Mouse (Mus musculus): ENCODE data around the gene Tex38.
A peak's percentile ranks its signal among the peaks of the same experiment; 100 is the strongest.

Gene Tex38

DNA sequence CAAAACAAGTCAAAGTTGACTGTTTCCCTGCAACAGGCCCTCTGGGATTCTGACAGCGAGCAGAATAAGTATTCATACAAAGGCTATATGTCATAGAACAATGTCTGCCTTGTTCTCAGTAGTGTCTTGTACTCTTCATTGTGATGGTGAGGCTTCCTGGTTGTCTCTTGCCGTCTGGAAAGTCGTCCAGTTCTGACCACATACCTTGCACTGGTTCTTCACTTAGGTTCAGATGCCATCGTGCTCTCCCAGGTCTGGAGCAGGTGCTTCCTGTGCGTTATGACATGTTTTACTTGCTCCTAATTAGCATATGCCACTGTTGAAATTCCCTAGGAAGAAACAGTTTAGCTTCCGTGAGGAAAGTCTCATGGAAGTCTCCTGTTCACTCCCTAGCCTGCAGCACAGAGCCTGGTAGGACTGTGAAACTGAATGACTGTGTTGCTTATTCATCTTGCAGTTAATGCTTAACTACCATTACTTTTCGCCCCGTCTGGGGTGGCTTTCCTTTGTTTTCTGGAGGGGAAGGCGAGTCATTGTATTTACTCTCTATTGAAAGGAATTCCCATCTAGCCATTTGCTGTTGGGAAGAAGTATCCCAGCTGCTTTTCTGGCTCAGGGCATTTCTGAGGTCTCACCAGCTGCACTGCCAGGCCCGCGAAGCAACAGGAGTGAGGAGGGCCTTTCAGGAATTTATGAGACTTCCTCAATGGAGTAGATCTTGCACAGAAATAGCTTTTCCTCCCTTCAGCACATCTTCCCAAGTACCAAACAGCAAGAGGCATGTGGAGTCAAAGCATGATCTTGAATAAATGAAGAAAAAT is 13.0 kb downstream of the Tex38 start:
- DNase-seq (ENCODE audit: low read depth) = no peak

DNA sequence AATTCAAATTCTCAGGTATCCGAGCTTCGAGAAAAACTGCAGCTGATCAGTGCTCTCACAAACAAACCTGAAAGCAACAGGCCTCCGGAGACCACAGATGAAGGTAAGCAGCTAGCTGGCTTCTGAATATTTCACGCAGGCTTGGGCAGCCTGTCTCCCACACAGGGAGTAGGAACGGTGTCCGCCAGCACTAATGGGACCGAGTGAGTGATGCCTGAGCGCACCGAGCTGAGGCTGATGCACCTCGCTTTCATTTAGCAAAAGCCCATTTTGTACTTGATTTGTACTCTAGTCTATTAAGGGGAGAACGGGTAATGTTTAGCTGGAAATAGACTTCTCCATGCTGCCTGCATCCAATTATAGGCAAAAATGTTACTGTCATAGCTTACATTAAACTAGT is 16.2 kb downstream of the Tex38 start:
- DNase-seq (ENCODE audit: low read depth) = no peak

- DNase-seq (ENCODE audit: low read depth) = no peak
Measured at GRCm38 (mm10) chr4:115761206-115761605, 19.6 kb downstream of the Tex38 start.

- DNase-seq (ENCODE audit: low read depth) = no peak
Measured at GRCm38 (mm10) chr4:115754851-115755250, 26.0 kb downstream of the Tex38 start.

DNA sequence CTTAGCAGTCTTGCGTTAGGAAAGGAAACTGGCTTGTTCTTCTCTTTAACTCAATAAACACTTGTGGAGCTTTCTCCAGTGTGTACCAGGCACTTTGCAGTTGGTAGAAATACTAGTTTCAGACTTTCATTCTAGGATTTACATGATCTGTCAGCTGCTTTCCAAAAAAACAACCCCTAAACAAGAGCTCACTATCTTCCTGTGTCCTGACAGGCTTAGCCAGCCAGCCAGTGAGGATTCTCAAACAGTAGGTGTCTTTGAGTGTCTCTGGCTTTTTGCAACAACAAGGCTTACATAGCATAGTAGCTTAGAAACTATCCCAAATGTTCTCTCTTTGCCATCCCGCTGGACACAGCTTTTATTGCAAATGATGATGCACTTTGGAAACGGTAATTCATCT is 26.7 kb downstream of the Tex38 start:
- DNase-seq (ENCODE audit: low read depth) = no peak

DNA sequence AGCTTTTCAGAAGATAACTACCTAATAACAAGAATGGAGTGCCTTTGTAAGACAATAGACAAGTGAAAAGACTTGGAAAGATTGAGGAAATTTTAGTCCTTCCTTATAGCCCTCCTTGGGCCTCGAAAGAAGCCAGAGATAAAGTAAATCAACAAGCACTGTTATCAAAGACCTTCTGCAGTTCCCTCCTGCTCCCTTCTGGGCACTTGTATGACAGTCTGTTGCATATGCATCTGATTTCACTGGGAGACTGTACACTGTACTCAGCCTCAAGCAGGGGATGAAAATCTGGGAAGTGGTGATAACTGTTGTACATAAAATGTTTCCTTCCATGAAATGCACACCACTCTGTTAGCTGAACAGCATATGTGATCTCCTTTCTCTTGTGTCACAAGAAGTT is 31.5 kb downstream of the Tex38 start:
- DNase-seq (ENCODE audit: low read depth) = no peak

- DNase-seq (ENCODE audit: low read depth) = no peak
Measured at GRCm38 (mm10) chr4:115748181-115748580, 32.6 kb downstream of the Tex38 start.

DNA sequence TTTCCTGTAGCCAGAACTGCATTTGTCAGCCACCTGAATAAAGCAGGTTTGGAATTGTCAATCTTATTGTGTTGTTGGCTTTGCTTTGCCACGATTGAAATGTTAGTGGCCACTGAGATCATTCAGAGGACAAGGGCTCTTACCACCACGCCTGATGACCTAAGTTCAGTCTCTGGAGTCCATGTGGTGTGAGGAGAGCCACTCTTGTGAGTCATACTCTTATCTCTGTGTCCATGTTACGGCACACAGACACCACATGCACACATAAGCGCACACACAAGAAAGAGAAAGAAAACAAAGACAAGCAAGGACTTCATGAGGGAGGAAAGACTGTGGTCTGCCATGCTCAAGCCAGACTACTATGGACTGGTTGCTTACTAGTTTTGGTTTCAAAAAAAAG is 37.7 kb downstream of the Tex38 start:
- no peak for DNase-seq (ENCODE audit: low read depth)

DNA sequence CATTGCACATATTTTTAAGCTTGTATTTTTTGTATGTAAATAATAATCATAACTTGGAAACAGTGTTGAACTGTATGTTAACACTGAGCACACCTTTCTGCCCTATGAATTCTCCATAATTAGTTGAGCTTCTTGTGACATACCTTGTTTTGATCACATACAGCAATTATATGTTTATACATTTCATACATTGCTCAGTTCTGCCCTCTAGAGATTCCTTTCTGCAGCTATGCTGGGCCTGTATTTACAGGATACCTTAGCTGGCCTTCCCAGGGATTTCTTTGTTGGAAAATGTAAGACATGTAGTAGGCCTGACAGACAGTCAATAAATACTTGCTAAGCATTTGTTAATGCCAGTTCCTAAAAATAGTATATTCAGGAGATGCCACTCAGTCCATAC is 38.2 kb downstream of the Tex38 start:
- DNase-seq (ENCODE audit: low read depth) = no peak

- DNase-seq (ENCODE audit: low read depth) = no peak
Measured at GRCm38 (mm10) chr4:115738481-115738985, 42.3 kb downstream of the Tex38 start.

- peak; percentile 95 for DNase-seq (ENCODE audit: low read depth)
Measured at GRCm38 (mm10) chr4:115737551-115738041, 43.2 kb downstream of the Tex38 start, which contains the start of gene Efcab14. TSS of gene Efcab14 (plus strand) at chr4:115737744.

DNA sequence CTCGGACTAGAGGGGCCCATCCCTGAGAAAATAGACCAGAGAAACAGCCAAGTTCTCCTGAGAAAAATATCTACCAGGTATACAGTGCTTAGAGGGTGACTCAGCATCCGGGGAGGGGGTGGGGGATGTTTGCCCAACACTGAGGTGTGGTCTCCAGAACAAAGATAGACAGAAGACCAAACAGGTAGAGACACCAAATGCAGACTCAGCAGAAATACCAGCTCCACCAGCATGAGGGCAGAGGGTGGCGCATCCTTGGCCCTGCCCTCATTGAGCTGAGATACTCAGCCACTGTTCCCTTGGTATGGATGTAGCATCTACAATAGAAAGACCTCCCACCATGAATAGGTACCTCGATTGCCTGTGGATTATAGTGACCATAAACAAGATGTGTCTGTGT is 46.0 kb downstream of the Tex38 start:
- DNase-seq (ENCODE audit: low read depth) = no peak

GRCm38 (mm10) chr4:115733746-115734145 is 47.1 kb downstream of the Tex38 start:
- no peak for DNase-seq (ENCODE audit: low read depth)

- no peak for DNase-seq (ENCODE audit: low read depth)
Measured at GRCm38 (mm10) chr4:115732223-115732818, 48.5 kb downstream of the Tex38 start.

DNA sequence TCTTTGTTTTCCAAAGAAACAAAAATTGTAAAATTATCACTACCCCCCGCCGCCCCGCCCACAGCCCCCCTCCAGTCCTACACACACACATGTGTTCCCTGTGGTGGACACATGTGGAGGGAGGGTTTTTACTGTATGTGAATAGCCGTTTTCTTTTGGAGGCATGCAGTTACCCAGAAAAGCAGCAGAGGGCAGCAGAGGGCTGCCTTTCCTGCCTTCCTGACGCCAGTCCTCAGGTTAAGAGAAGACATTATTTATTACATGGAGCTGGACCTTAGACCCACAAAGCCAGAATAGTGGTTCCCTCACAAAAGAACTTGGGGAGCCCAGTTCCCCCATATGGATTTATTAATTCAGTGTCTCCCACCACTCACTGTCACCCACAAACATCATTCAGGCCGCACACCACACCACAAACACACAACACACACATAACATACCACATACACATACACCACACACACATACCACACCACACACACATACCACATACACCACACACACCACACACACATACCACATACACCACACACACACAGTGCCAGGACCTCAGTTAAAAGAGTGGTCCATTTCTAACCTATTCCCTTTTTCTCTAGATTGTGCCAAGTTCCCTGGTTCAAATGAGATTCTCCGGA is 49.1 kb downstream of the Tex38 start:
- peak; percentile 61 for DNase-seq (ENCODE audit: low read depth)

All from c-Kit-positive CD71-negative TER-119-negative erythroid progenitor cells, embryonic 14.5 days (primary cell).